Mouse (Mus musculus) brain, embryonic 18.5 days (tissue): ENCODE data around the gene Lrp3.
"Not testable (repeated sequence)": the region's sequence is repeated elsewhere in the genome, so short reads cannot be mapped to it uniquely, and the experiment has no call there.

ENCODE experiments used
- DNase-seq: peaks from one replicate; pipeline ENCODE4 v3.0.0-alpha.2; 2012; ENCODE audit warnings: low read depth, low spot score

Lrp3 gene

GRCm38 (mm10) chr7:35215225-35215624 is at the start of gene Lrp3:
TSS of gene Lrp3 (minus strand) at chr7:35215498.
- peak; percentile 47 for DNase-seq

GRCm38 (mm10) chr7:35264746-35265145 is 49.4 kb upstream of the Lrp3 start:
- no peak for DNase-seq

- DNase-seq, result no peak
Observed at GRCm38 (mm10) chr7:35263595-35264489, 48.5 kb upstream of the Lrp3 start.

GRCm38 (mm10) chr7:35259384-35259783 is 44.1 kb upstream of the Lrp3 start:
- no peak for DNase-seq

- no peak for DNase-seq
Observed at GRCm38 (mm10) chr7:35258294-35258693, 43.0 kb upstream of the Lrp3 start.

- DNase-seq, result peak; percentile 40
Observed at GRCm38 (mm10) chr7:35252041-35252558, 36.8 kb upstream of the Lrp3 start.

- not testable (repeated sequence) for DNase-seq
Observed at GRCm38 (mm10) chr7:35237935-35238334, 22.6 kb upstream of the Lrp3 start.

- DNase-seq, result peak; percentile 69
Observed at GRCm38 (mm10) chr7:35235308-35235707, 20.0 kb upstream of the Lrp3 start.

- DNase-seq, result peak; percentile 92
Observed at GRCm38 (mm10) chr7:35234361-35235245, 19.3 kb upstream of the Lrp3 start.

GRCm38 (mm10) chr7:35233861-35234260 is 18.6 kb upstream of the Lrp3 start:
- no peak for DNase-seq

- no peak for DNase-seq
Observed at GRCm38 (mm10) chr7:35232796-35233455, 17.6 kb upstream of the Lrp3 start.

- no peak for DNase-seq
Observed at GRCm38 (mm10) chr7:35230333-35230732, 15.0 kb upstream of the Lrp3 start.

GRCm38 (mm10) chr7:35220694-35221365 is 5.5 kb upstream of the Lrp3 start:
- DNase-seq, result no peak

GRCm38 (mm10) chr7:35215731-35216130 is 433 bp upstream of the Lrp3 start:
- DNase-seq, result no peak

GRCm38 (mm10) chr7:35214442-35215222 is 666 bp downstream of the Lrp3 start:
- DNase-seq, result no peak

- no peak for DNase-seq
Observed at GRCm38 (mm10) chr7:35211791-35212190, 3.5 kb downstream of the Lrp3 start.

GRCm38 (mm10) chr7:35199755-35200154 is 15.5 kb downstream of the Lrp3 start:
- no peak for DNase-seq

- DNase-seq, result no peak
Observed at GRCm38 (mm10) chr7:35198981-35199754, 16.1 kb downstream of the Lrp3 start.

- DNase-seq, result no peak
Observed at GRCm38 (mm10) chr7:35197022-35197421, 18.3 kb downstream of the Lrp3 start.
